ENCODE assay signal across 21 mouse cellular contexts in the genomic region with DNA sequence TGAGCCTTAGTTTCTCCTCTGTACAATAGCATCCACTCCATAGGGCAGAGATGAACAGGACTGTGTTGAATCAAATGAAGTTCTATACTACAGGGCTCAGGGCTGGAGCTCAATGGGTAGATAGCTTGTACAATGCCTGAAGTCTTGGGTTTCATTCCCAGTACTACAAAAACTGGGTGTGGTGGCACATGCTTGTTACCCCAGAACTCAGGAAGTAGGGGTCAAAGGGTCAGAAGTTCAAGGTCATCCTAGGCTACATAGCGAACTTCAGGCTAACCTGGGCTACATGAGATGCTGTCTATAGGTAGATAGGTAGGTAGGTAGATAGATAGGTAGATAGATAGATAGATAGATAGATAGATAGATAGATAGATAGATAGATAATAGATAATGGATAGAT. TPM values are rescaled to one million over a fixed set of nuclear protein-coding genes. Genes with fewer than 3 reads are reported as not detected.
"Had no signal": no experiment of that assay in that cellular context is flagged by ENCODE, and none has a peak within 500 bp of the region (broad histone marks: within the 10 kb centered on the region; RNA-seq: fewer than 3 reads in every experiment).

No protein-coding gene starts in this region.

- H3K4me3 ChIP-seq: midbrain, embryonic 10.5 days; midbrain, embryonic 12.5 days; myocyte; neural tube, embryonic 13.5 days; neural tube, embryonic 15.5 days; stomach, embryonic 15.5 days had no signal

- H3K27me3 ChIP-seq: midbrain, embryonic 12.5 days; stomach, embryonic 15.5 days had no signal

- H3K4me1 ChIP-seq: stomach, embryonic 15.5 days had no signal

- H3K27ac ChIP-seq: midbrain, embryonic 10.5 days; midbrain, embryonic 12.5 days; neural tube, embryonic 13.5 days; neural tube, embryonic 15.5 days; stomach, embryonic 15.5 days; stomach, postnatal 0 days had no signal

- DNase-seq: liver, postnatal 0 days; lung, embryonic 14.5 days; lung, postnatal 10 days; lung, postnatal 4 days; midbrain, embryonic 14.5 days; right cerebral cortex, adult 18-20 months; thymus, adult 2 months; thymus, postnatal 25 days; thymus, postnatal 4 days had no signal

RNA-seq across cellular contexts. Expression of a gene that starts 38.6 kb away (rescaled TPM):
- polyA plus RNA-seq: lung, embryonic 14.5 days had no signal

RNA-seq across cellular contexts. Expression of a gene that starts 57.0 kb away (rescaled TPM):
- polyA plus RNA-seq: liver, postnatal 0 days; lung, embryonic 14.5 days; lung, embryonic 16.5 days; midbrain, embryonic 10.5 days; midbrain, embryonic 12.5 days; midbrain, embryonic 14.5 days; myocyte; neural tube, embryonic 11.5 days; neural tube, embryonic 13.5 days; neural tube, embryonic 15.5 days; spleen, adult 2 months; stomach, embryonic 15.5 days; testis, adult 2 months; urinary bladder, adult 2 months had no signal
